Mouse (Mus musculus): ENCODE data around the gene Rnf113a2. TPM values are rescaled to one million over a fixed set of nuclear protein-coding genes. Genes with fewer than 3 reads are reported as not detected.

Gene Rnf113a2
- total RNA-seq, 2 experiments from 2014 or later = 8.5 to 10.8 TPM

DNA sequence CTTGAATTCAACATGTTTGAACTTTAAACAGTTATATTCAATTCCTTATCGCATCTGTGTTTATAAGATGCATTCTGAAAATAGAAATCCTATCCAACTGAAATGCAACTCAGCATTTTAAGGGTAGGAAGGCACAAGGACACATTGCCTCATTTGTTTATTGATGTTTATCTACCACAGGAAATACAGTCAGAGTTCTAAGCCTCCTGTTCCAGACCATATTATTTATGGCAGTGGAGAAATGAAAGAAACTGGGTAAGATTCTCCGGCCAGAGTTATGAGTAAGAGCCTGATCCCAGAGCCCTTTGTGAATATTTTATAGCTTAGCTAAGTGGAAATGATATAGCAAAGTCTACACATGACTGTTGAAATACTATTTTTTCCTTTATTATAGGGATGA lies 12.8 kb downstream of the Rnf113a2 start:
- no peak overlapping the region for H3K27ac ChIP-seq
- no peak for TF ChIP-seq CTCF (IDR thresholded peaks at IDR 0.05)
- DNase-seq = no peak
- H3K4me3 ChIP-seq = no peak overlapping the region
- intact Hi-C loops (cut with DNase I) = no loop called here

DNA sequence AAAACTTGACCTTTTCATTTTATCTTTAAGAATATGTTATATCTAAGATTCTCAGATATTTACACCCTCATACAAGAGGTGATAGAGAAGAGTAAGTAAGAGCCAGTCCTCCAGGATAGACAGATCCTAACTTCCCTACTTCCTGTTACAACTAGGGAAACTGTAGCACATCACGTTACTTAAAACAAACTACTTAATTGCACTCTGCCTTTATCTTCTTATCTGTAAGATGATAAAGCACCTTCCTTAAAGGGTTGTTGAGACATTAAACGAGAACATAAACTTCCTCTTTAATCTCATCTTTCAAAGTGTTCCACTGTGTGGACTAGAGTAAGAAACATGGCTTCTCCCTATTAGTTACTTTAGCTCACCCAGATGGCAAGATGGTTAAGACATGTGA lies 21.7 kb downstream of the Rnf113a2 start:
- no peak overlapping the region for H3K27ac ChIP-seq
- TF ChIP-seq CTCF (IDR thresholded peaks at IDR 0.05) = no peak
- DNase-seq = no peak
- H3K4me3 ChIP-seq = no peak overlapping the region
- intact Hi-C loops (cut with DNase I) = no loop called here

DNA sequence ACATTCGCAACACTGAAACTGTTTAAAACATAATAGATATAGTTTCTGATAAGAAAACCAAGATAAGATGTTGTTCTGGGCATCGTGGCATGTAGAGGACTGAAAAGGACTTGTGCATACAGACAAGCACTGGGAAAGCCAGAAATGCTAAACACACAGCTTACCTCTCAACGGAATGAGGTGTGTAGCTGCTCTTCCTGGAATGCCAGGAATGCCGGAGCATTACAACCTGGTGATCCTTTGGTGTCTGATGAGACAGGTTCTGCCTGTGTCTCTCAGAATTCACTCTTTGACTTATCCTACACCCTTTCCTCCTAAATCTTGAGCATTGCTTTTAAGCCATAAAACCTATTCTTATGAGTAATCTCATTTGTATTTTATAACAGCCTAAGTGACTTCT lies 25.5 kb downstream of the Rnf113a2 start:
- intact Hi-C loops (cut with DNase I) = no loop called here
- Histone ChIP-seq H3K27ac (no peak overlapping the region), H3K4me3 (no peak overlapping the region)
- no peak for TF ChIP-seq CTCF (IDR thresholded peaks at IDR 0.05)
- DNase-seq = no peak

DNA sequence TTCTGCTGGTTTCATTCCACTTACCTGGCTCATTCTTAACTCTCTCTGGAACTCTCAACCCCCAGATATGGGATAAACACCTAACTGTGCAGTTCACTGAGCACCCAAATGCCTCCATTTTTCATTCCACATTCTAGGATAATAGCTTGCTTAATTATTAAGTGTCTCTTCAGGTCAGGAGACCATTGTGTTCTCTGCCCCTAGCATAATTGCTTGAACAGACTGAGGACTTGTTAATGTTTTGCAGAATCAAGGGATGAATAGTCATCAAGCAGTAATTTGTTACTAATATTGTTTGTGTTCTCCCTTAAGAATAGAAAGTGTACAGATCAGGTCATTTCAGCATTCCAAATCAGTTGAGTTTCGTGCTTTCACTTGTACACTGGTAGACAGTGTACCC lies 30.4 kb downstream of the Rnf113a2 start:
- intact Hi-C loops (cut with DNase I) = no loop called here
- no peak for TF ChIP-seq CTCF (IDR thresholded peaks at IDR 0.05)
- DNase-seq = no peak

DNA sequence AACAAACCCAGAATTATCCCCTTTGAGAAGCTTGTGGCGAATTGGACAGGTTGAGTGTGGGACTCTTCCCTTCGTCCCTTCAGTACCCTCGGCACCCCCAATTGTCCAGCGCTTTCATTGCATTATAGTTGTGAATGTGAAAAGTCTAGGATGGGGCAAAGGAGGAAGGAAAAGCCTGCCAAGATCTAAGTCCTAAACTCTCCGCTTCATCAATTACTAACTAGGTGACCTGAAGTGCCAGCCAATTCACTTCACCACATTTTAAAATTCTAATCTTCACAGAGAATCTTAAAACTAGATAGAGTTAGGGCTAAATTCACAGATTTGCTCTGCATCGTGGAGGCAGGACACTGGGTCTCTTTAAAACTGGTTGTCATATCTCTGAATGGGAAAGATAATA lies 31.2 kb downstream of the Rnf113a2 start:
- no peak for DNase-seq
- no peak for TF ChIP-seq CTCF (IDR thresholded peaks at IDR 0.05)
- no peak overlapping the region for H3K27ac ChIP-seq
- H3K4me3 ChIP-seq = no peak overlapping the region
- intact Hi-C loops (cut with DNase I) = no loop called here

More for the DNA sequence above, 30.4 kb downstream of the Rnf113a2 start:
- no peak overlapping the region for H3K27ac ChIP-seq
- no peak overlapping the region for H3K4me3 ChIP-seq

DNA sequence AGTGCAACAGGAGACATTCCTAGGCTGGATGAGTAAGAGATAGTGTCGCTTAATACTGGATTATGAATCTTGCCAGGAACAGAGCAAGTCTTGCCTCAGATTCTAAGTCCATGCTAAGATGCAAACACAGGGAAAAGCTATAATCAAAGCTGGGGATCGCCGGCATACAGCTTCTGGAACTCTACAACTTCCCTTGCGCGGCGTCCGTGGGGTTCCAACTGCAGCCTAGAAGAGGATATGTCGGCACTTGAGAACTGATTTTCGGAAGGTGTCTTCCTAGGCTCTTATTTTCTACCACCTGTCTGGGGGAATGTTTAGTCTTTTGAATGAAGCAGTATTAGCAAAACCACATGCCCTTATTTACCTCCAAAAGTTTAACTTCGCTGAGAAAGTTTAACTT lies 32.9 kb downstream of the Rnf113a2 start:
- no peak for TF ChIP-seq CTCF (IDR thresholded peaks at IDR 0.05)
- Histone ChIP-seq H3K4me3 (peak overlapping the region; percentile 97), H3K27ac (peak overlapping the region; percentile 99)
- no peak for DNase-seq
- intact Hi-C loops (cut with DNase I) = loop anchor here (2.0 kb wide), 1 partner anchor 41 kb away; the partner anchor contains the start of genes Bbof1 and Entpd5

DNA sequence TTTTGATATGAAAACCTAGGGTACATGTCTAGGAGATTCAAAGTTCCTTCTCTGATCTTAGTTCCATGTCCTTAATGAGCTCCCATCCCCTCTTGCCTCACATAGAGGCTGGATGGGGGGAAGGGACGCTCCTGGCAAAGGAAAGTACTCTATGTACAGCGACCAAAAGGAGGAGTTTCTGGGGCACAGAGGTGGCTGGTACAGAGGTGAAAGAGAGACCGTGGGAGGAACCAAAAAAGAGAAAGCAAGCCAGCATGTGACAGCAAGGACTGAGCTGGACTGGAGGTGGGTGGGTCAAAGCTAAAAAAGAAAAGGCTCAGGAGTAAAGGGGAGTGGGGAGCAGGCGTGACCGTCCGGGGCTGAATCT lies 33.3 kb downstream of the Rnf113a2 start:
- Histone ChIP-seq H3K4me3 (peak overlapping the region; percentile 97), H3K27ac (peak overlapping the region; percentile 99)
- intact Hi-C loops (cut with DNase I) = loop anchor here (2.0 kb wide), 1 partner anchor 42 kb away; the partner anchor contains the start of genes Bbof1 and Entpd5
- no peak for TF ChIP-seq CTCF (IDR thresholded peaks at IDR 0.05)
- DNase-seq = no peak

DNA sequence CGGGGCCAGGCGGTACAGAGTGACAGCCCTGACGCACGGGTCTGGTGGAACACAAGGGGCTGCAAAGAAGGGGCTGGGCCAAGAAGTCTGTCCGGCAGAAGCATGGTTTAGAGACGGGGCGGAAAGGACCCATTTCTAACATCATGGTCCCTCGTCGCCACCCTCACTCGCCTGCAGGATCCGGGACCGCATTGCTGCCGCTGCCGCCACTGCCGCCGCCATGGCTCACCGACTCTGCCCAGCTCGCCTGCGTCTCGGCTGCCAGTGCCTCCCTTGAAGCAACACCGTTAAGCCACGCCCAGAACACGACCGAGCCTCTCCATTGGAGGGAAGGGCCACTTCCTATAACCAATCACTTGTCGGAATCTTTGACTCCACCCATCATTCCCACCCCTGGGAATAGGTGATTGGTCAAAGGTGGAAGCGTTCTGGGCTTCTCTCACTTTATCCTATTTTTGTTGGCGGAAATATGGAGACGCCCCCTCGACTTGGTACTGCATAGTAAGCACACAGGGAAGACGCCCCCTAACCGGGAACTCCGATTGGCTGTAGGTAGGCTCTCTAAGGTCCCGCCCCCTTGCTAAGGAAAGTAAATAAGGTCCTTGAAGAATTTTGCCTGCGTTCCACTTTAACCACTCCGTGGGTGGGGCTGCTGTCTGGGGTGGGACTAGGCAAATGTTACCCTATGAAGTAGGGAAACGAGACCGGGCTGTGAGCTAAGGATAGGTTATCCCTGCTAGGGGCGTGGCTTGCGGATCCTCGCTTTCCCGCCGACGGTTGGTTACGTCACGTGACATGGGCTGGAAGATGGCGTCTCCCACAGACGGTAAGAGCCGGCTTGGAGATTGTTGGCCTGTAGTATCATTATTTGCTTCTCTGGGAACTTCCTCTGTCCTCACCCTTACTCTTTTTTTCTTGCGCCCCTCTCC lies 34.0 kb downstream of the Rnf113a2 start, which contains the start of the genes Aldh6a1 and Lin52:
TSS of gene Aldh6a1 (minus strand) at position 287 of the 929 bp plus-strand sequence.
TSS of gene Lin52 (plus strand) at position 705 of the 929 bp plus-strand sequence.
- TF ChIP-seq CTCF (IDR thresholded peaks at IDR 0.05) = no peak
- DNase-seq = peak; percentile 98
- H3K4me3 ChIP-seq = peak within 1 kb of the TSS; percentile 97
- intact Hi-C loops (cut with DNase I) = loop anchor here (2.0 kb wide), 1 partner anchor 42 kb away; the partner anchor contains the start of genes Bbof1 and Entpd5
- peak within 1 kb of the TSS; percentile 99 for H3K27ac ChIP-seq

DNA sequence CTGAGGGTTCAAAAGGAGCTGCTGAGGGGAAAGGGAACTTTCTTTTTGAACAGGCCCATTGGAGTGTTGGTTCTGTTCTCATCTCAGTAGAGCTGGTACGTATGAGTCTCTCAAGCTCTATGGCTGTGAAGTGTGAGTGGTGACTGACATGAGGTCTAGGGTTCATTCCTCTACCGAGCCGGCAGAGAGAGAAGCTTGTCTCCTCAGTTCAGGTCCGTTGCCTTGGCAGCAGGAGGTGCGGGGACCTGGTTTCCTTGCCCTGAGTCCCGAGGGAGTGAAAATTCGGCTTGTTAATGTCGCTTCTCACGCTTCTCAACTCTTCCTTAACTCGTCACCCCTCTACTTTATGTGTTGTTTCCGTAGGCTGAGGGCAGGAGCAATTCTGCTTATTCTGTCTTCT lies 34.8 kb downstream of the Rnf113a2 start:
- peak overlapping the region; percentile 99 for H3K27ac ChIP-seq

DNA sequence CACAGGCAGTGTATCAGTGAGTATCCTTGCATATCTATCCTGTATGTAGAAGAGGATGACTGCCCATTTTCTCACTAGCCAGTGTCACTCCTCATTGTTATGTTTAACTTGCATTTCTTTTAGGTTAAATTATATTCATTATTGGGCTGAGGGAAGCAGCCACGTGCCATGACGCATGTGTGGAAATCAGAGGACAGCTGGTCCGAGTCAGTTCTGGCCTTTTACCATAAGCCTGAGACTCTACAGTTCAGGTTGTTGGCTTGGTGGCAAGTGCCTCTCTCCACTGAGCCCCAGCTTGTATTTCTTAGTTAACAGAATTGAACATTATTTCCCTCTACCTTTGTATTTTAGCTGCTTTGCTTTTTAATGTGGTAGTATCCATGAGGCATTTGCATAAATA lies 39.9 kb downstream of the Rnf113a2 start:
- no peak for TF ChIP-seq CTCF (IDR thresholded peaks at IDR 0.05)
- H3K27ac ChIP-seq = no peak overlapping the region
- intact Hi-C loops (cut with DNase I) = no loop called here
- no peak overlapping the region for H3K4me3 ChIP-seq
- no peak for DNase-seq

More for the DNA sequence above, 34.8 kb downstream of the Rnf113a2 start:
- TF ChIP-seq CTCF (IDR thresholded peaks at IDR 0.05) = no peak
- DNase-seq = no peak
- intact Hi-C loops (cut with DNase I) = loop anchor here (2.0 kb wide), 1 partner anchor 43 kb away; the partner anchor contains the start of genes Bbof1 and Entpd5
- peak overlapping the region; percentile 97 for H3K4me3 ChIP-seq

DNA sequence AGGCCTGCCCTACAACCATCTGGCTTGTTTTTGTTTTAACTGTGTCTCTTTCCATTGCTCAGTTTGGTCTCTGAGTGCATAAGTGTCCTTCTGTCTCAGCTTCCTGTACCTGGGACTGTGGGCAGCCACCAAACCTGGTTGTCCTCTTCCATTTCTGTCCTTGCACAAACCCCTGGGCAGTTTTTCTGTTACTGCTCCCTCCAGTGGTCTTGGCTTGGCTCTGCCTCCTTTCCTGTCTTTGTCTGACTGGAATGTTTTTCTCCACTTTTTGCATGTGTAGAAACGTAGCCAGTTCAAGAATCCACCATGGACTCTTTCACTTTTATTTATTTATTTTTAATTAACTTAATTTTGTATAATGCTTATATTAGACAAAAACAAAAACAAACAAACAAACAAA lies 42.8 kb downstream of the Rnf113a2 start:
- no peak for DNase-seq
- H3K27ac ChIP-seq = no peak overlapping the region
- no peak for TF ChIP-seq CTCF (IDR thresholded peaks at IDR 0.05)
- H3K4me3 ChIP-seq = no peak overlapping the region
- intact Hi-C loops (cut with DNase I) = no loop called here

DNA sequence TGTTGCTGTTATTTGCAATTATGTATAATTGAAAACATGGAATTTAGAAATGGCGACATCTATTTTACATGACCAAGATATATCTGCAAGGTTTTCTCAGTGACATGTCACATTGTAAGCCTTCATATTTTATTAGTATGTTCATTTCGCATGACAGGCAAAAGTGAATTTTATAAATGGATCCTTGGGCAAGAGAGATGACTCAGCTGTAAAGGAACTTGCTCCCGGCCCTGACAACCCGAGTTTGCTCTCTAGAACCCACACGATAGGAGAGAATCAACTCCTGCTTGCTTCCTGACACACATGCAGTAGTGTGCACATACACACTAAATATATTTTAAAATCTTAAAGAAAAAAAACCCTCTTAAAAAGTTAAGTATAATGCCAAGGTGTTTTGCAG lies 44.4 kb downstream of the Rnf113a2 start:
- H3K4me3 ChIP-seq = no peak overlapping the region
- intact Hi-C loops (cut with DNase I) = no loop called here

DNA sequence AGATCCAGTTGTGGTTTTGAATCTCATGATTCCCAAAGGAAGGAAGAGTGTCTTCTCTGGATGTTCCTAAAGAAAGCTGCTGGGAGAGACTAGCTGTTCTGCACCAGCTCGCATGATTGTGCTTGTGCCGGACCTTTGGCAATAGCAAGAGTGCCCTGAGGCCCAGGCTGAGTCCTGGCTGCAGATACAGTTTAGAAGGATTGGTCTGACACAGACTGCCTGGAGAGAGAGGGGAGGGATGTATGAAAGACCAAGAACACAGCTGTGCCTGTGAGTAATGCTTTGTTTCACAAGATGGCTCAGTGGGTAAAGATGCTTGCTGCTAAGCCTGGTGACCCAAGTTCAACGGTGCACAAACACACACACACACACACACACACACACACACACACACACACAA lies 45.9 kb downstream of the Rnf113a2 start:
- TF ChIP-seq CTCF (IDR thresholded peaks at IDR 0.05) = no peak
- Histone ChIP-seq H3K4me3 (no peak overlapping the region), H3K27ac (no peak overlapping the region)
- intact Hi-C loops (cut with DNase I) = no loop called here
- DNase-seq = no peak

More for the DNA sequence above, 44.4 kb downstream of the Rnf113a2 start:
- no peak for TF ChIP-seq CTCF (IDR thresholded peaks at IDR 0.05)
- no peak overlapping the region for H3K27ac ChIP-seq
- DNase-seq = no peak

Other genes starting within 250 kb of the Rnf113a2 start
- gene Elmsan1, start 198.3 kb upstream of the Rnf113a2 start, total RNA-seq (2021) = 10 to 100 TPM; 10.2 to 11.9 TPM
- 10 to 100 TPM; 56.3 to 98.8 TPM for gene Ptgr2, start 132.0 kb upstream of the Rnf113a2 start, total RNA-seq (2021)
- gene Zfp410, start 100.3 kb upstream of the Rnf113a2 start, total RNA-seq (2021) = 10 to 100 TPM; 21.2 to 24.9 TPM
- 10 to 100 TPM; 20.0 to 31.0 TPM for gene Coq6, start 55.5 kb upstream of the Rnf113a2 start, total RNA-seq (2021)
- gene Fam161b, start 55.4 kb upstream of the Rnf113a2 start, total RNA-seq (2021) = 1 to 10 TPM in 1 of 2 experiments, under 1 TPM in 1; 0.82 to 1.3 TPM
- gene Entpd5, start 8.2 kb upstream of the Rnf113a2 start, total RNA-seq (2021) = 10 to 100 TPM; 12.2 to 14.4 TPM
- gene Bbof1, start 8.1 kb upstream of the Rnf113a2 start, total RNA-seq (2021) = 1 to 10 TPM; 1.0 to 1.6 TPM
- gene Aldh6a1, start 33.8 kb downstream of the Rnf113a2 start, total RNA-seq (2021) = 100 to 1,000 TPM in 1 of 2 experiments, 10 to 100 TPM in 1; 93.1 to 128 TPM
- 10 to 100 TPM in 1 of 2 experiments, 1 to 10 TPM in 1; 10.0 to 10.7 TPM for gene Lin52, start 34.2 kb downstream of the Rnf113a2 start, total RNA-seq (2021)
- gene Vsx2, start 152.6 kb downstream of the Rnf113a2 start, total RNA-seq (2021) = not detected
- 1 to 10 TPM; 4.0 to 5.3 TPM for gene Abcd4, start 200.2 kb downstream of the Rnf113a2 start, total RNA-seq (2021)
- gene Vrtn, start 223.8 kb downstream of the Rnf113a2 start, total RNA-seq (2021) = not detected